Mouse (Mus musculus) layer of hippocampus, adult 18-20 months (tissue): ENCODE measurements around the gene Slc25a39. TPM values are rescaled to one million over a fixed set of nuclear protein-coding genes. Genes with fewer than 3 reads are reported as not detected.

ENCODE experiments used
- DNase-seq, 2 experiments: peaks; one replicate each; pipeline ENCODE4 v3.0.0; 2022; ENCODE audit warnings: low spot score in 2 of 2
- long read RNA-seq: library from polyadenylated mRNA; stranded (forward); transcript quantifications from one replicate; pipeline ENCODE4 v2.0.0, GENCODE M21; 2021
- total RNA-seq, 2 experiments: library from RNA; stranded (reverse); gene quantifications; 2 replicates each; pipeline ENCODE4 v1.2.3; 2021

The Slc25a39 gene
- 10 to 100 TPM; 62.9 to 64.5 TPM for total RNA-seq
- long read RNA-seq, transcript Slc25a39-201 (12 exons, 1,685 nt), result major isoform, 61 of 68 reads
- long read RNA-seq, partial matches to known transcripts, result 2 of 68 reads
- long read RNA-seq, other reads (novel, unspliced or antisense), result 5 of 68 reads

GRCm38 (mm10) chr11:102407834-102408215 lies at the start of gene Slc25a39:
TSS of gene Slc25a39 (minus strand) at chr11:102407946.
- no peak for DNase-seq

GRCm38 (mm10) chr11:102455740-102456396 lies 48.1 kb upstream of the Slc25a39 start:
- peak in 1 of 2 experiments; percentile 34 for DNase-seq

GRCm38 (mm10) chr11:102453131-102453530 lies 45.4 kb upstream of the Slc25a39 start:
- no peak for DNase-seq

- DNase-seq, result peak in 1 of 2 experiments; percentile 60
Observed at GRCm38 (mm10) chr11:102449043-102450008, 41.6 kb upstream of the Slc25a39 start.

- peak; percentile 30 to 73 for DNase-seq
Observed at GRCm38 (mm10) chr11:102448327-102448726, 40.6 kb upstream of the Slc25a39 start.

GRCm38 (mm10) chr11:102447497-102447896 lies 39.8 kb upstream of the Slc25a39 start, which contains the start of gene Fam171a2:
TSS of gene Fam171a2 (minus strand) at chr11:102447682.
- DNase-seq, result peak; percentile 69 to 82

- DNase-seq, result peak in 1 of 2 experiments; percentile 35
Observed at GRCm38 (mm10) chr11:102446581-102447461, 39.1 kb upstream of the Slc25a39 start.

- no peak for DNase-seq
Observed at GRCm38 (mm10) chr11:102445891-102446361, 38.2 kb upstream of the Slc25a39 start.

GRCm38 (mm10) chr11:102445264-102445890 lies 37.6 kb upstream of the Slc25a39 start:
- no peak for DNase-seq

GRCm38 (mm10) chr11:102444781-102445180 lies 37.0 kb upstream of the Slc25a39 start:
- DNase-seq, result no peak

- DNase-seq, result no peak
Observed at GRCm38 (mm10) chr11:102444321-102444720, 36.6 kb upstream of the Slc25a39 start.

- no peak for DNase-seq
Observed at GRCm38 (mm10) chr11:102443740-102444139, 36.0 kb upstream of the Slc25a39 start.

GRCm38 (mm10) chr11:102442089-102442488 lies 34.3 kb upstream of the Slc25a39 start:
- DNase-seq, result no peak

GRCm38 (mm10) chr11:102441434-102441833 lies 33.7 kb upstream of the Slc25a39 start:
- no peak for DNase-seq

- no peak for DNase-seq
Observed at GRCm38 (mm10) chr11:102440255-102440654, 32.5 kb upstream of the Slc25a39 start.

- DNase-seq, result peak in 1 of 2 experiments; percentile 59
Observed at GRCm38 (mm10) chr11:102439093-102440082, 31.6 kb upstream of the Slc25a39 start.

- peak; percentile 65 to 84 for DNase-seq
Observed at GRCm38 (mm10) chr11:102438212-102439092, 30.7 kb upstream of the Slc25a39 start.
